Mouse (Mus musculus) telencephalon, adult 2 months (tissue): ENCODE results near the gene Tmem115.
"Not testable (repeated sequence)": the region's sequence is repeated elsewhere in the genome, so short reads cannot be mapped to it uniquely, and the experiment has no call there.

Experiments used
- DNase-seq: peaks from one replicate; pipeline ENCODE4 v3.0.0-alpha.2; 2011; ENCODE audit warnings: low read depth, low spot score

Gene Tmem115

DNA sequence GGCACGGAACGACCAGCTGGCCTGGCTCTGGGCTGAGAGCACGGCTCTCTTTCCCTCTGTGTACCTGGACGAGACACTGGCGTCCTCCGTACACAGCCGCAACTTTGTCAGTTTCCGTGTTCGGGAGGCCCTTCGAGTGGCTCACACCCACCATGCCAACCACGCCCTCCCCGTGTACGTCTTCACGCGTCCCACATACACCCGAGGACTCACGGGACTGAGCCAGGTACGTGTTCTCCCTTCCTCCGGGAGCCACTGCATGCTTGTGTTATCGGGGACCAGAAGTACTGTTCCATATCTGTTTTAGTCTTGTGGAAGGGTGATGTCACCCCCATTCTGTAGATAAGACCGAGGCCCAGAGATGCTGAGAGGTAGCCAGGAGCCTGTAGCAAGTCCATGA, 37.1 kb downstream of the Tmem115 start:
- DNase-seq = no peak

DNA sequence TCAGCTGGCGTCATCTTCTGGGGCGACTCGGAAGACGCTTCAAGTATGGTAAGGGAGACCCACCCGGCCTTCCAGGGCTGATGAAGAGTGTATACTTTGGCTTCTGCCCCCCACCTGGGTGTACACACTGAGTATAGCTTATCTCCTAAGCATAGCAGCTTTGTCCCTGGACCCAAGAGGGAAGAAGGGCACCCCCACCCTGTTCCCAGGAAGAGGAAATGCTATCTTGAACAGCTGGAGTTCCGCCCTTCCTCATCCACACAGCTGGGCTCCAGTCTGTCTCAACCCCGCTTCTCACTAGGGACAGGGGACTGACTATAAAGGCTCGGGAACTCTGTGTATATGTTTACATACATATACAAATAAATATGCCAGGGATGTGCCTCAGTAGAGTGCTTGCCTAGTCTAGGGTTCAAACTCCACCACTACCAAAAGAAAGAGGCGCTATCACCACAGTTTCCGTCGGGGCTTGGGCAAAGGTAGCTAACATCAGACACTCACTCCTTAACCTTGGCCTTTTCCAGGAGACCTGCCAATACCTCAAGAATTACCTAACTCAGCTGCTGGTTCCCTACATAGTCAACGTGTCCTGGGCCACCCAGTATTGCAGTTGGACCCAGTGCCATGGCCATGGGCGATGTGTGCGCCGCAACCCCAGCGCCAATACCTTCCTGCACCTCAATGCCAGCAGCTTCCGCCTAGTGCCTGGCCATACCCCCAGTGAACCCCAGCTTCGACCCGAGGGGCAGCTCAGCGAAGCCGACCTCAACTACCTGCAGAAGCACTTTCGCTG, 38.0 kb downstream of the Tmem115 start:
- DNase-seq = no peak

DNA sequence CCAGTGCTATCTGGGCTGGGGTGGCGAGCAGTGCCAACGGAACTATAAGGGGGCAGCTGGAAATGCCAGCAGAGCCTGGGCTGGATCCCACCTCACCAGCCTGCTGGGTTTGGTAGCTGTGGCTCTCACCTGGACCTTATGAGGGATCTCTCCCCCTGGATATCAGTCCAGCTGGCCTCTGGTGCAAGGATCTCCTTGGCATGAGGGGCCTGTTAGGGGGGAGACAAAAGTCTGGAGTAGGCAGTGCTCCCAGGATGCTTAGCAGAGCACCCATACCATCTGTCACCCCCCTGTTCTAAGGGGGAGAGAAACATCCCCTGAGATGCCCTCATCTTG, 38.5 kb downstream of the Tmem115 start:
- no peak for DNase-seq

DNA sequence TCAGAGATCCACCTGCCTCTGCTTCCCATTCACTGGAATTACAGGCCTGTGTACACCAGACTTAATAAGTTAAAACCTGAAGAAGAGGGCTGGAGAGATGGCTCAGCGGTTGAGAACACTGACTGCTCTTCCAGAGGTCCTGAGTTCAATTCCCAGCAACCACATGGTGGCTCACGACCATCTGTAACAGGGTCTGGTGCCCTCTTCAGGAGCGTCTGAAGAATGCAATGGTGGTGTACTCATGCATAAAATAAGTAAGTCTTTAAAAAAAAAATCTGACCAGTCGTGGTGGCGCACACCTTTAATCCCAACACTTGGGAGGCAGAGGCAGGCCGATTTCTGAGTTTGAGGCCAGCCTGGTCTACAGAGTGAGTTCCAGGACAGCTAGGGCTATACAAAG, 40.0 kb downstream of the Tmem115 start:
- DNase-seq = not testable (repeated sequence)

DNA sequence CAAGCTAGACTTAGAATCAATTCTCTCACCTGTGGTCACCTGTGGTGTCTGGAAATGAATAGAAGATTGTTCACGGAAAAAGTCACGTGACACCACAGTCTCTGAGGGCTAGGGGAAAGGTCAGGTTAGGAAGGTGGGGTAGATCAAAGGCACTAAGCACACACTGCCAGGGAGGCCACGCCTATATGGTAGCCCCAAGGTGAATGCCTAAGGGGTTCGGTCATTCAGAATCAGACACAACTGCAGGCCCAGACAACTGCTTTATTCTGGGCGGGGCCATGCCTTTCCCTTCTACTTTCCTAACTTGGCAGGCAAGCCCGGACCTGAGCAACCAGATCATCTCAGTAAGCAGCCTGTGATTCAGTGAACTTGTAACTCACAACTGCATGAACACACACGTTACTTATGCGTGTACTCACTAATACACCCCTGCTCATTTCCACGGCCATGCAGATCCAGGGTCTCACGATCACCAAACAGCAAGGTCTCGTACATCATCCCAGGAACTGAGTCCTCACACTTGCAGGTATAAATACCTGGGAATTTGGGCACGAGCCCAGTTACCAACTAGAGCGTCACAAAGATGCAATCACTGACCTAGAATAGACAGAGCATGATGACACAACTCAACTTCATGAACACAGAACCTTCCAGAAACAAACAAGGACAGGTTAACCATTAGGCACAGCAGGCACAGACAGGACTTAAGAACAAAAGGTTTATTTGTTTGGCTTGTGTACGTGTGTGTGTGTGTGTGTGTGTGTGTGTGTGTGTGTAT, 42.0 kb downstream of the Tmem115 start:
- no peak for DNase-seq

DNA sequence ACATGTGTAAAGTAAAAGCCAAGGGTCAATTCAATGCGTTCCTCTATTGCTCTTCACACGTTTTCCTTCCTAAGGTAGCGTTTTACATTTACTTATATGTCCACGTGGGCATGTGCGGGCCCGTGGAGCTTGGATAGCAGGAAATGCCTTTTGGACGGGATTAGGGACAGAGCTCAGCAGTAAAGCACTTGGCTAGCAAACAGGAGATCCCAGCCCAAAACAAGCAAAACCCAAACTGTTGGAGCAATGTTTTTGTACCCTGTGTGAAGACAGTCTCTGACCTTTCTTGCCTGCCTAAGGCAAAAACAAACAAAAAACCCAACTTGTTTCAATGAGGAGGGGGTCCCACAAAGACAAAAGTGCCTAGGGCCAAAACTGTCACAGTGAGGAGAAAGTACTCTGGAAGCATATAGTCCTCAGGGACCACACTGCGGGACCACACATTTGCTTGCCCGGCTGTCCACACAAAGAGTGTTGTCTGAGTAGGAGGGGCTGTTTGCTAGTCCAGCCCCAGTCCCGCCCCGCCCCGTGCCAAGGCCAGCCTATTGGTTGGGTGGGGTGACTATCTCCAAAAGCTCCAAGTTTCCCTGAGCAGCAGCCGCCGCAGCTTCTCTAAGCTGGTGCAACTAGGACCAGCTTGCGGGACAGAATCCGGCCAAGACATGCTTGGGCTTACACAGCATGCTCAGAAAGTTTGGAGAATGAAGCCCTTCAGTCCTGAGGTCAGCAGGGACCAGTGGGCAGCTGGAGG, 42.8 kb downstream of the Tmem115 start, which contains the start of gene Hyal1:
Gene Hyal1, plus strand, starts transcription at position 571 of the 751 bp plus-strand sequence.
- DNase-seq = no peak

DNA sequence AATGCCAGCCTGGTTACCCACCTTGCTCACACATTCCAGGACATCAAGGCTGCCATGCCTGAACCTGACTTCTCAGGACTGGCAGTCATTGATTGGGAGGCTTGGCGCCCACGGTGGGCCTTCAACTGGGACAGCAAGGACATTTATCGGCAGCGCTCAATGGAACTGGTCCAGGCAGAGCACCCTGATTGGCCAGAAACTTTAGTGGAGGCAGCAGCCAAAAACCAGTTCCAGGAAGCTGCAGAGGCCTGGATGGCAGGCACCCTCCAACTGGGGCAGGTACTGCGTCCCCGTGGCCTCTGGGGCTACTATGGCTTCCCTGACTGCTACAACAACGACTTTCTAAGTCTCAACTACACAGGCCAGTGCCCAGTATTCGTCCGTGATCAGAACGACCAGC, 44.1 kb downstream of the Tmem115 start:
- DNase-seq = no peak

DNA sequence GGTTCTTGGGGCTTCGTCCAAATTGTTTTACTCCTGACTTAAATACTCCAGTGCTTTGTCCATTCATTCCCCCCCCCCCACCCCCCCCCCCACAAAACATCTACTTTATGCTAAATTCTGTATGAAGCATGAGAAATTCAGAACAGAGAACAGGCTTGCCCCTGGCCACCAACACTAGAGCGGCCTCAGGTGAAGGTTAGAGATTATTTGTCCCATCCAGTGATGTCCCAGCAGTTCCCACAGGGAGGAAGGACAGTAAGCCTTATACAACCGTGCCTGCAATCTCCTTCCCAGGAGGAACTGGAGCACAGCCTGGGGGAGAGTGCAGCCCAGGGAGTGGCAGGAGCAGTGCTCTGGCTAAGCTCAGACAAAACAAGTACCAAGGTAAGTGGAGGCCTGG, 44.8 kb downstream of the Tmem115 start, which contains the start of gene Naa80:
Gene Naa80, plus strand, starts transcription at position 301 of the 400 bp plus-strand sequence.
- no peak for DNase-seq

DNA sequence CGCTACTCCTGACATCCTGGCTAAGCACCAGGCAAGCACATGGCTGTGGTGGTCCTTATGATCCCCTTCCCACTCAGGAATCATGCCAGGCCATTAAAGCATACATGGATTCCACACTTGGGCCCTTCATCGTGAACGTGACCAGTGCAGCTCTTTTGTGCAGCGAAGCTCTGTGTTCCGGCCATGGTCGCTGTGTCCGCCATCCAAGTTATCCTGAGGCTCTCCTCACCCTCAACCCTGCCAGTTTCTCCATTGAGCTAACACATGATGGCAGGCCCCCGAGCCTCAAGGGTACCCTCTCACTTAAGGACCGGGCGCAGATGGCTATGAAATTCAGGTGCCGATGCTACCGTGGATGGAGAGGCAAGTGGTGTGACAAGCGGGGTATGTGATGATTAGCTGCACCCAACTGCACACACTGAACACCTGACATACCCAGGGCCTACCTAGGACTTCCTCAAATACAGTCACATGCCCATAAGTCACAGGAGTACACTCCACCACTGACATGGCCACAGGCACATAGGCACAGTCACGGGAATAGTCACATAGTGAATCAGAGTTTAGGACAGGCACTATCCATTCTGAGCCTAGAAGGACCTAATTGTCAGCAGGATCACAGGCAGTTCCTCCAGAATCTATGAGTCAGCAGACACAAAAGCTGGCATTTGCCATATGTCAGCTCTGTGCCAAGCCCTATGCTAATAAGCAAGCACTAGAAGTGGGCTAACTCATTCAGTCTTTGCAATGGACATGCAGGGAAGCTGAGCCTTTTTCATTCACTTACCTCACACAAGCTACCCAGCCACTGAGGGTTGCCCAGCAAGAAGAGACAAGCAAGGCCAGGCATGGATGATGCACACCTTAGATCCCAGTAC, 45.5 kb downstream of the Tmem115 start:
- no peak for DNase-seq

DNA sequence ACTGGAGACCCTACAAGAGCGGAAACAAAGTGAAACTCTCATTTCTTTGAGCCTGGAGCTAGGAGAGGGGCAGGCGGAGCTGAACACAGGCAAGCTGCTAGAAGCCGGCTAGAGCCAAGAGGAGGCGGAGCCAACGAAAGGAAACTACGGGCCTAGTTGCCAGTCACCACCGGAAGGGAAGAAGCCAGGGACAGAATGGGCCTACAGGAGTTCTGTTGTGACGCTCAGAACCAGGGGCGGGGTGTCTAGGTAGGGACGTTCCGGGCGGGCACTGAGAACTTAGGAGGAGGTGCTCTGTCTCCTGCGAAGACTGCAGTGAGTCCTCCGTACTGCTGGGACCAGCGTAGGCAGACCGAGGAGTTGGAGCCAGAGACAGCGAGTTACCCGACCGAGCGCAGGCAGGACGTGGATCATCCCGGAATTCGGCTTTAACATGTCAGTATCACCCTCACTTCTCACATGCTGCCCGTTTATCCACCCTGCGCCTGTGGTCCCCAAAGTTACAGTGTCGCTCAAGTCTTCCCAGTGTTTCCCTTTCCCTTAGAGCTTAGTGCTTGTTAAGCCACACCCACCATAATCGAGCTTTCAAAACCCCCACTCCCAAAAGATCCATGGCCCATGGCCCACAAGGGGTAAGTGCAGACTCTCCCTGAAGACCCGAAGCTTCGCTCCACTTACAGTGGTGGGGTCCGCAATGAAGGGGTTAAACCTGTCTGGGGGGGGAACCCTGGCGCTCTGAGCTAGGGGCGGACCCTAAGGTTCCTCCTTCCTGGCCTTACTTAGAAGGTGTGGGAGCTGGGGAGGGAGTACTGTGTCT, 47.0 kb downstream of the Tmem115 start, which contains the start of gene Hyal3:
Gene Hyal3, plus strand, starts transcription at position 318 of the 817 bp plus-strand sequence.
- DNase-seq = peak; percentile 92

DNA sequence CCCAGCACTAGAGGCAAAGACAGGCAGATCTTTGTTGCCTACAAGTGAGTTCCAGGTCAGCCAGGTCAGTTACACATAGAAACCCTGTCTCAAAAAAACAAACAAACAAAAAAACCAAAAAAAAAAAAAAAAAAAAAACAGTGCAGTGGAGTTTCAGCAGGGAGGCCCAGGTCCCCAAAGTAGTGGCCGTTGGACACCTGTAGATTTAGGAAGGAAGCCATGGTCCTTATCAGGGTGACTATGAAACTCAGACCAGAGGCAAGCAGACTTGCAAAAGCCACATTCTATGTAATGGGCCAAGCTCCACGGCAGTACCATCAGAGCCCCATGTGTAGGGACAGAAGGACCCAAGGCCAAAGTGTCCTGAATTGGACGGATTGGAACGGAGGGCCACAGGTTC, 47.8 kb downstream of the Tmem115 start:
- no peak for DNase-seq

DNA sequence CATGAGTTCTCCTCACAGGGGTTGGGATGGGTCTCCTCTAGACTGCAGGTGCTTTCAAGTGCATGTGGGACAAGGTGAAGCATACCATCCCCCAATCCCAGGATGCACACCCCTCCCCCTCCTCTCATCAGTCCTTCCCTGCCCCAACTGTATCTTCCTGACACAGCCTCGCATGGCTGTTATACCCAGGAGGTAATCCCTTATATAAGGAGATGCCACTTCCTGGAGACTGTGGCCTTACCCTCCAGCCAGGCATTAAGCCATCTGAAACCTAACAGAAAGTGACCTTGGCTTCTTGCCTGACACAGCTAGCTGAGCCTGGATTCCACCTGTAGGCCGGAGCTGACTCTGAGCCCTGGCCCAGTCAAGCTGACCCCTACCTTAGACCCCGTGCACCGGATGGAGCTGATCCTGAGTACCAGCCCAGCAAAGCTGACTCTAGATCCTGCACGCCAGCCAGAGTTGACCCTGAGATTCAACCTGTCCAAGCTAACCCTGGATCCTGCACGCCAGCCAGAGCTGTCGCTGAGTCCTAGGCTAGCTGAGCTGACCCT, 48.8 kb downstream of the Tmem115 start:
- DNase-seq = no peak

DNA sequence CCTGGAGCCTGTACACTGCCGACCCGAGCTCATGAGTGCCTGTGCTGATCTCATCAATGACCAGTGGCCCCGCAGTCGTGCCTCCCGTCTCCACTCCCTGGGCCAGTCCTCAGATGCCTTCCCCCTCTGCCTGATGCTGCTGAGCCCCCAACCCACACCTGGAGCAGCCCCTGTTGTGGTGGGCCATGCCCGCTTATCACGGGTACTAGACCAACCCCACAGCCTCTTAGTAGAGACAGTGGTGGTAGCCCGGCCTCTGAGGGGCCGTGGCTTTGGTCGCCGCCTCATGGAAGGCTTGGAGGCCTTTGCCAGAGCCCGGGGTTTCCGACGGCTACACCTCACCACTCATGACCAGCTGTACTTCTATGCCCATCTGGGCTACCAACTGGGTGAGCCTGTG, 49.4 kb downstream of the Tmem115 start:
- no peak for DNase-seq

DNA sequence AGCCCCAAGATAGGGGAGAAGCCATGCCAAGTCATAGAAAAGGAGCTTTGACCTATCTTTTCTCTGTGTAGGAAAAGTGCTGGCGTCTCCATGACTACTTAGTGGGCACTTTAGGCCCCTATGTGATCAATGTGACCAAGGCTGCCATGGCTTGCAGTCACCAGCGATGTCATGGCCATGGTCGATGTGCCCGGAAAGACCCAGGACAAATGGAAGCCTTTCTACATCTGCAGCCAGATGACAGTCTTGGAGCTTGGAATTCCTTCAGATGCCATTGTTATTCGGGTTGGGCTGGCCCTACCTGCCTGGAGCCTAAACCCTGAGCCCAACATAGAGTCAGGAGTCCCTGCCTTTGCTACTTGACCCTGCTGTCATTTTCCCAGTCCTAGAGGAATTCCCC, 52.8 kb downstream of the Tmem115 start:
- no peak for DNase-seq

DNA sequence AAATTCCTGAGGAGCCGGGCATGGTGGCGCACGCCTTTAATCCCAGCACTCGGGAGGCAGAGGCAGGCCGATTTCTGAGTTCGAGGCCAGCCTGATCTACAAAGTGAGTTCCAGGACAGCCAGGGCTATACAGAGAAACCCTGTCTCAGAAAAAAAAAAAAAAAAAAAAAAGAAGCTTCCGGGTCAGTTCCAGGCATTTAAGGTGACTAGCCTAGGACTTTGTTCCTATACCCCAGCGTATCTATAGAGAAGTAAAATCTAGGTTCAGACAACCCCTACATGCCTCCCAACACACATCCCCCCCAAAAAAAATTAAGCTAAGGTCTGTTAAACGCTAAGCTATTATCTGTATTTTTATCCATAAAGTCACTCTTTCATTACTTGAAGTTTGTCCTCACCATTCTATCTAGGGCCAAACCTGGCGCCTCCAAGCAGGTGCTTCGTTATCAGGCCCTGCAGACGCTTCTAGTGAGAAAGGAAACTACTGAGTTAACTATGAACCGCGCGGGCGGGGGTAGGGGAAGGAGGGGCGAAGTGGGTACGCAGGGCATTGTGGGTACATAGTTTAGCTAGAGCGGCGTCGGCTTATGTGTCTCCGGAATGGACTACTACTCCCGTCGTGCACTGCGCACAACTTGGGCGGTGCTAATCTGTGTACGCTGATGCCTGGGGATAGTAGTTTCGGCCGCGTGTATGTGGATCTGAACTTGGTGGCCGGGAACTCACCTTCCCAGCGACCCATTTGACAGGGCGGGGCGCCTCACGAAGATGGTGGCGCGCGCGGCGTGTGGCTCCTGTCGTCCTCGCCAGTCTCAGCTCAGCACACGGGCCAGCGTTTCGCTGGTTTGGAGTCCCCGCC, 53.5 kb downstream of the Tmem115 start, which contains the start of gene Ifrd2:
Gene Ifrd2, plus strand, starts transcription at position 669 of the 859 bp plus-strand sequence.
- peak; percentile 99 for DNase-seq

DNA sequence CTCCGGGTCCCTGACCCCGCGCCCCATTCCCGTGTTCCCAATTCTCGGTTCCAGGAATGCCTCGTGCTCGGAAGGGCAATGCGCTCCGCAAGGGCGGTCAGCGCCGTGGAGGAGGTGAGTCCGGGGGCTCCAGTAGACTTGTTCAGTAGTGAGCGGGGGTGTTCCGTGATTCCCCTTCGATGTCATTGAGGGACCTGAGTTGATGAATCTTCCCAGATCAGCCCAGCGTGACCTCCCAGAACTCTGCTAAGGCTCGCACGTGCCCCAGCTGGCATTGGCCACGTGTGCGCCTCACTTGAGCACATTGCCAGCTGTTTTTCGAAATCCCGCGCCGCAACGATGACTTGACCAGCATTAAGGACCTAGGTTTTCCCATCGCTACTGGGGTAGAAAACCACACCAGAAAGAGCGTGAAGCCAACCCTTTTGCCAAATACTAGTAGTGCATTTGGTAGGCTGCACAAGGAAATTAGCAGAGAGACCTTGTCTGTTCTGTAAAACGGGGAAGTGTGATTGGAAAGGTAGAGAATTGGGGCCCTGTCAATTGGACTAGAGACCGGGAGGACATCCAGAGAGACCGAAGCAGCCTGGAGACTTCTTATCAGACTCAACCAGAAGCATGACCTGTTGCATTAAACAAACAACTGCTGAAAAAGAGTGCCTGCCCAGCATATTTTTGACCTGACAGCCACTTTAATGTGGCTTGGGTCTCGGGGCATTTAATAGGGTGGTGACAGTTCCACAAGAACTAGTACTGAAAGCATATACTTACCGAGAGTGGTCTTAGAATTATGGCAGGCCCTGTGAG, 54.3 kb downstream of the Tmem115 start:
- no peak for DNase-seq
